Mouse (Mus musculus): ENCODE data around the gene Mindy1. TPM values are rescaled to one million over a fixed set of nuclear protein-coding genes. Genes with fewer than 3 reads are reported as not detected.
A peak's percentile ranks its signal among the peaks of the same experiment; 100 is the strongest.

Mindy1 gene
- polyA plus RNA-seq, 1 experiment from 2014 or later: 37.1 TPM

GRCm38 (mm10) chr3:95306244-95306643 is 25.1 kb downstream of the Mindy1 start:
- DNase-seq (ENCODE audit: low spot score): no peak
- Histone ChIP-seq H3K4me3 (no peak overlapping the region), H3K27ac (replicated peaks) (no peak overlapping the region), H3K36me3 (replicated peaks) (no peaks in the 10 kb centered on the region), H3K4me1 (peaks cover 10% of the 10 kb centered on the region), H3K27me3 (replicated peaks; ENCODE audit: low read depth, poor library complexity, severe bottlenecking) (no peaks in the 10 kb centered on the region), H3K9me3 (no peaks in the 10 kb centered on the region)
- WGBS: 83% methylated on average over 4 of the region's 4 CpGs

GRCm38 (mm10) chr3:95307100-95307499 is 26.0 kb downstream of the Mindy1 start, which contains the start of gene Anxa9:
Gene Anxa9, minus strand, starts transcription at chr3:95307176.
- Histone ChIP-seq H3K4me3 (no peak within 1 kb of the TSS), H3K36me3 (replicated peaks) (no peaks in the 10 kb centered on the region), H3K27ac (replicated peaks) (no peak within 1 kb of the TSS), H3K9me3 (no peaks in the 10 kb centered on the region), H3K4me1 (peaks cover 8% of the 10 kb centered on the region), H3K27me3 (replicated peaks; ENCODE audit: low read depth, poor library complexity, severe bottlenecking) (no peaks in the 10 kb centered on the region)
- no peak for DNase-seq (ENCODE audit: low spot score)
- WGBS: 62% methylated on average over 7 of the region's 7 CpGs

GRCm38 (mm10) chr3:95310496-95310895 is 29.4 kb downstream of the Mindy1 start:
- Histone ChIP-seq H3K4me3 (no peak overlapping the region), H3K27ac (replicated peaks) (no peak overlapping the region), H3K9me3 (no peaks in the 10 kb centered on the region), H3K27me3 (replicated peaks; ENCODE audit: low read depth, poor library complexity, severe bottlenecking) (no peaks in the 10 kb centered on the region), H3K4me1 (peaks cover 23% of the 10 kb centered on the region), H3K36me3 (replicated peaks) (no peaks in the 10 kb centered on the region)
- no peak for DNase-seq (ENCODE audit: low spot score)
- WGBS: 65% methylated on average over 3 of the region's 3 CpGs

GRCm38 (mm10) chr3:95310968-95311882 is 30.1 kb downstream of the Mindy1 start:
- H3K9me3 ChIP-seq: no peaks in the 10 kb centered on the region
- WGBS: 66% methylated on average over 9 of the region's 9 CpGs
- peak; percentile 67 for DNase-seq (ENCODE audit: low spot score)
- no peak overlapping the region for H3K27ac ChIP-seq (replicated peaks)
- H3K4me1 ChIP-seq: peaks cover 31% of the 10 kb centered on the region
- H3K27me3 ChIP-seq (replicated peaks; ENCODE audit: low read depth, poor library complexity, severe bottlenecking): no peaks in the 10 kb centered on the region
- H3K36me3 ChIP-seq (replicated peaks): no peaks in the 10 kb centered on the region
- H3K4me3 ChIP-seq: no peak overlapping the region

- H3K4me3 ChIP-seq: no peak overlapping the region
- H3K9me3 ChIP-seq: no peaks in the 10 kb centered on the region
- H3K36me3 ChIP-seq (replicated peaks): 0 out of 2 replicates have a peak, but pooled peaks cover 2% of the 10 kb centered on the region
- H3K27ac ChIP-seq (replicated peaks): no peak overlapping the region
- peaks cover 38% of the 10 kb centered on the region for H3K4me1 ChIP-seq
- no peak for DNase-seq (ENCODE audit: low spot score)
- 84% methylated on average over 6 of the region's 6 CpGs for WGBS
- no peaks in the 10 kb centered on the region for H3K27me3 ChIP-seq (replicated peaks; ENCODE audit: low read depth, poor library complexity, severe bottlenecking)
These were observed 31.5 kb downstream of the Mindy1 start for GRCm38 (mm10) chr3:95312623-95313022.

- Histone ChIP-seq H3K4me1 (peaks cover 45% of the 10 kb centered on the region), H3K27ac (replicated peaks) (no peak overlapping the region), H3K9me3 (no peaks in the 10 kb centered on the region), H3K36me3 (replicated peaks) (peaks cover 6% of the 10 kb centered on the region; the same call in 1 of the 2 replicates), H3K27me3 (replicated peaks; ENCODE audit: low read depth, poor library complexity, severe bottlenecking) (no peaks in the 10 kb centered on the region), H3K4me3 (peak overlapping the region; percentile 23; the same call in 1 of the 2 replicates)
- DNase-seq (ENCODE audit: low spot score): no peak
- WGBS: 45% methylated on average over 7 of the region's 7 CpGs
These were observed 32.3 kb downstream of the Mindy1 start for GRCm38 (mm10) chr3:95313476-95313875.

GRCm38 (mm10) chr3:95314075-95314474 is 32.9 kb downstream of the Mindy1 start:
- Histone ChIP-seq H3K4me3 (peak overlapping the region; percentile 90), H3K27me3 (replicated peaks; ENCODE audit: low read depth, poor library complexity, severe bottlenecking) (no peaks in the 10 kb centered on the region), H3K27ac (replicated peaks) (no peak overlapping the region), H3K36me3 (replicated peaks) (peaks cover 10% of the 10 kb centered on the region), H3K9me3 (no peaks in the 10 kb centered on the region), H3K4me1 (peaks cover 50% of the 10 kb centered on the region)
- WGBS: 61% methylated on average over 6 of the region's 6 CpGs
- no peak for DNase-seq (ENCODE audit: low spot score)

- Histone ChIP-seq H3K4me1 (peaks cover 53% of the 10 kb centered on the region), H3K27ac (replicated peaks) (peak within 1 kb of the TSS; percentile 99), H3K4me3 (peak within 1 kb of the TSS; percentile 90), H3K36me3 (replicated peaks) (peaks cover 14% of the 10 kb centered on the region), H3K9me3 (no peaks in the 10 kb centered on the region), H3K27me3 (replicated peaks; ENCODE audit: low read depth, poor library complexity, severe bottlenecking) (no peaks in the 10 kb centered on the region)
- WGBS: 3% methylated on average over 27 of the region's 27 CpGs
- no peak for DNase-seq (ENCODE audit: low spot score)
These were observed 33.4 kb downstream of the Mindy1 start, which contains the start of gene Cers2 for GRCm38 (mm10) chr3:95314486-95315093. Gene Cers2, plus strand, starts transcription at chr3:95314791.

GRCm38 (mm10) chr3:95315094-95315843 is 34.1 kb downstream of the Mindy1 start:
- Histone ChIP-seq H3K4me1 (peaks cover 59% of the 10 kb centered on the region), H3K9me3 (no peaks in the 10 kb centered on the region), H3K36me3 (replicated peaks) (peaks cover 21% of the 10 kb centered on the region), H3K4me3 (peak overlapping the region; percentile 90), H3K27ac (replicated peaks) (peak overlapping the region; percentile 99), H3K27me3 (replicated peaks; ENCODE audit: low read depth, poor library complexity, severe bottlenecking) (no peaks in the 10 kb centered on the region)
- WGBS: under 1% methylated on average over 71 of the region's 71 CpGs
- DNase-seq (ENCODE audit: low spot score): peak; percentile 93

- 15% methylated on average over 9 of the region's 9 CpGs for WGBS
- Histone ChIP-seq H3K9me3 (no peaks in the 10 kb centered on the region), H3K27me3 (replicated peaks; ENCODE audit: low read depth, poor library complexity, severe bottlenecking) (no peaks in the 10 kb centered on the region), H3K4me1 (peaks cover 63% of the 10 kb centered on the region), H3K36me3 (replicated peaks) (peaks cover 28% of the 10 kb centered on the region), H3K4me3 (peak overlapping the region; percentile 90), H3K27ac (replicated peaks) (peak overlapping the region; percentile 99)
- no peak for DNase-seq (ENCODE audit: low spot score)
These were observed 34.9 kb downstream of the Mindy1 start for GRCm38 (mm10) chr3:95315844-95316550.

- H3K4me3 ChIP-seq: peak overlapping the region; percentile 31
- H3K36me3 ChIP-seq (replicated peaks): peaks cover 44% of the 10 kb centered on the region
- no peaks in the 10 kb centered on the region for H3K27me3 ChIP-seq (replicated peaks; ENCODE audit: low read depth, poor library complexity, severe bottlenecking)
- H3K27ac ChIP-seq (replicated peaks): peak overlapping the region; percentile 51
- DNase-seq (ENCODE audit: low spot score): peak; percentile 69
- WGBS: 22% methylated on average over 12 of the region's 12 CpGs
- H3K9me3 ChIP-seq: no peaks in the 10 kb centered on the region
- peaks cover 63% of the 10 kb centered on the region for H3K4me1 ChIP-seq
These were observed 36.4 kb downstream of the Mindy1 start for GRCm38 (mm10) chr3:95317414-95318080.
